Mouse (Mus musculus) lung, postnatal 14 days (tissue): ENCODE data around the gene Scube3.
"Not testable (repeated sequence)": the region's sequence is repeated elsewhere in the genome, so short reads cannot be mapped to it uniquely, and the experiment has no call there.

Experiments used
- DNase-seq: peaks from one replicate; pipeline ENCODE4 v3.0.0; 2021

The Scube3 gene

DNA sequence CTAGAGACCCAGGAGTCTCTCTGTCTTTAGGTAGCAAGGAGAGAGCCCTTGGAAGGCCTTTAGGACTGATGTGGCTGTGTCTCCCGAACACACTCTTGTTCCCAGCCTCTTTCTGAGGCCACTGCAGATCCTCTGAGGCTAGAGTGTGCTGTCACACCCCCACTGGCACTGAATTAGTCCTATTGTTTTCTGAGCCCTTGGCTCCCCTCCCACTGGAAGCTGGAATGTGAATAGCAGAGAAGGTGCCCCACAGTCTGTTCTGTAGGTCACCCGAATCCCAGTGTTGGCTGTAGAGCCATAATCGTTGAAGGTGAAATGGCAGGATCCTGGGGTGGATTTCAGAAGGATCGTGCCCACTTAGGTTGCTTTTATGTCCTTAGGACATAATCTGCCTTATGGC is 38.4 kb downstream of the Scube3 start:
- DNase-seq: peak; percentile 27

DNA sequence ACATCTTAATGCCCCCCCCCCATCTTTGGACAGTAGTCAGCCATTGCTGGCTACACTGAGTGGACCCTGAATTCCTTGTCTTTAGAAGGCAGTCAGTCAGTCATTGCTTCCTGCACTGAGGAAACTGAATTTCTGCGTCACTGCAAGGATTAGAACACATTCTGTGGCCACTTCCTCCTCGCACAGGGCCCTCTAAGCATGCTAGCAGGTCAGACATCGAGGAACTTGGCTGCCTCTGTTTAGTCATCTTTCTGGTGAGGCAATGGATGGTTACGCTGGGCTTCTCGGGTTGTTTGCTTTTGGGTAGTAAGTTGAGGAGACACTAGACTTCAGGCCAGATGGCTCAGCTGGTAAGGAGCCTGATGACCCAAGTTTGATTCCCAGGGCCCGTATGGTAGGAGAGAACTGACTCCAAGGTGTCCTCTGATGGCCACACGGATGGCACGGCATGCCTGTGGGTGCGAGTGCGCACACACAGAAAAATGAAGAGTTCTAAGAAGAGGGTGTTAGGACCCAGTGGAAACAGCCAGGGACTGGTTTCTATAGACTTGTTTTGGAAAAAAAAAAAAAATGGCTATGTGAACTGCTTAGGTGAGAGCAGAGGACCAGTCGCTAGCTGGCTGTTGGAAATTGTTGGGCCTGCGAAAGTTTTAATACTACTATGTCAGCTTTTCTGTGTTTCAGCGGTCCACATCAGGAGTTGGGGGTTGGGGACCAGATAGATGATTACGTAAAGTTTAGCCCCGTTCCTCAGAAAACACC is 39.0 kb downstream of the Scube3 start:
- DNase-seq: no peak

DNA sequence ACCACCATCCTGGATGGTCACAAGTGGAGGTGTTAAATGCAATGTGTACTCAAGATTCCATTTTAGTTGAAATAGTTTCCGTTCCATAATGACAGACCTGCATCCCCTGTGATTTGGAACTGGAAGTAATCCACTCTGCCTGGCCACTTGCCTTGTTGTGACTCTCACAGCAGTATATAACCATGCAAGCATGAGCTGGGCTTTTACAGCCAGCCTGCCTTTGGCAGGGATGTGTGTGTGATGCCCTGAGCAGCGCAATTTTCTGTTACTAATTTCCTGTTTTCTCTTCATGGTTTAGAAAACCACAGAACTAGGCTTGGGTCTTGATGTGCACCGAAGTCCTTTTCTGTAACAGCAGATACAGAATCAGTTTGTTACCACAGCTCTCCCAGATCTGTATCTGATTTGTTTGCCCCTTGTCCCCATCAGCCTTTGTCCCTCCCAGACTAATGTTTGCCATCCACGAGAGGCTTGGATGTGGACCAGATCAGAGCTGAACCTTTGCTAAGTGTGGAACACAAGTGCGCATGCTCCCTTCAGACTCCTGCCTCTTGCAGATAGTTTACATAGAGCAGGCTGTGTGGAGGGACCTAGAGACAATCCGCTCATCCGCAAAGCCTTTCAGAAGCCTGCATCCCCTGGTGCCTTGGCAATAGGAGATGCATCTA is 43.2 kb downstream of the Scube3 start:
- DNase-seq: no peak

- no peak for DNase-seq
Measured at GRCm38 (mm10) chr17:28188313-28188712, 46.4 kb downstream of the Scube3 start.

DNA sequence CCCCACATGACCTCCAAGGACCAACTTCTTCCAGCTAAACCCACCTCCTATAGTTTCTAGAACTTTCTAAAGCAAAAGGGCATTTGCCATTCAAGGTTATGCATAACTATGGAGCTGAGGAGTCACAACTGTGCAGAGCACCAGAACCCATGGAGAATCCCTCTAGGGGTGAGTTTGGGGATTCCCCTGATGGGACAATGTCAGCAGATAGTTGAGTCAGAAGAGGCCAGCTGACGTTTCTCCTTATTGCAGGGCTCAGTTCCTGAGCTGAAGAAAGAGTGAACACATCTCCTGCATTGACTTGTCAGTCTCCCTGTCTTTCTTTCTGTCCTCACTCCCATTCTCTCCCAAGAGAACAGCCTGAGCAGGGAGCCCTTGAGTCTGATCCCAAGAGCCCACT is 50.8 kb downstream of the Scube3 start:
- no peak for DNase-seq

DNA sequence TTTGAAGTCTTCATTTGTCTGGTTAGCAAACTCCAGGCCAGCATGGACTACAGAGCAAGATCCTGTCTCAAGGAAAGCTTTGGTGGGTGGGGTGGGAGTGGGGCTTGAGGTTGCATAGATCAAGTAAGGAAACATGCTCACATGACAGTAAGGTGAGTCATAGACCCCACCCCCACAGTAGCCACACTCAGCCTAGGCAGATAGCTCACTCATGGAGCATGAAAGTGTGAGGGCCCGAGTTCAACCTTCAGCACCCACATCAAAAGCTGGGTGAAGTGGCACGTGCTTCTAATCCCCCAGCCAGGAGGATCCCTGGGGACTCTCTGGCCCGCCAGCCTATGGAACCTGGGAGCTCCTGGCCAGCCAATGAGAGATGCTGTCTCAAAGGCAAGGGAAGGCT is 51.6 kb downstream of the Scube3 start:
- no peak for DNase-seq

DNA sequence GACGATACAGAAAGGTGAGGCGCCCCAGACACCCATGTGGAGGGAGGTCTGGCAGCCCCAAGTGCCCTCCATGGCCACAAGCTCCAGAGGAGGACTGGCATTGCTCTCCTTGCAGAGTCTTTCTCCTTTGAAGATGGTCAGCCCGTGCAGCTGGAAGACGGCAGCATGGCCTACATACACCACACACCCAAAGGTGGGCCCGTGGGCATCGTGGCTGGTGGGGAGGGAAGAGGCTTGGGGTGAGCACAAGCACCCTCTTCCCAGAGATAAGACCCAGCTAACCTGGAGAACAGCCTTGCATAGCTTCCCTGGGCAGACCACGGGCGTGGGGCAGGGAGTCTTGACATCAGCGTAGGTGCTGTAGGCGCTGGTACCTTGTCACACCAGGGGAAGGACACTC is 53.1 kb downstream of the Scube3 start:
- no peak for DNase-seq

GRCm38 (mm10) chr17:28197646-28198045 is 55.7 kb downstream of the Scube3 start:
- DNase-seq: no peak

- DNase-seq: no peak
Measured at GRCm38 (mm10) chr17:28201982-28202381, 60.0 kb downstream of the Scube3 start.

DNA sequence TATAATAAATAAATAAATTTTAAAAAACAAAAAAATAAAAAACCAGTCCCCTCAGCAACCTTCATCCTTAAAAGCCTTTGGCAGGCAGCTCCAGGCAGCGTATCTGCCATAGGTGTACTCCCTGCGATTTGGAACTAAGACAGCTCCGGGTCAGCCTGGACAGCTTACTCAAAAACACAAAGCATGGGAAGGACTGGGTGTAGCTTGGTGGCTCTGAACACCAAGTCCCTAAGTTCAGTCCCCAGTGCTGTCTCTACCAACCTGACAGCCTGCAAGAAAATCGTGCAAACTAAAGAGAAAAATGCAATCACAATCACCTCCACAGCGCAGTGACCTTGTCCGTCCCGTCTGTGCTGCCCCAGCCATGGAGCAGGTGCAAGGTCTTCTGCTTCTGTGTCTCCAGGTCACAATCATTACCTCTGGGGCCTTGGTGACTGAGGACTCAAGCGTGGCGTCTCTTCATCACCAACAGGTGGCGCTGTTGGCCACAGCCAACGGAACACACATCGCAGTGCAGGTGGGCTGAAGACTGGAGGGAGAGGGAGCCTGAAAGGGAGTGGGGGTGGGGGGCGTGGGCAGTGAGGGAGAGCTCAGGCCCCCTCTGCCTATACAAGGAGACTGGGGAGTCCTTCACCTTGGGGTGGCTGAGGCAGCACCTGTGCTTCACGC is 62.2 kb downstream of the Scube3 start:
- DNase-seq: peak; percentile 59

- no peak for DNase-seq
Measured at GRCm38 (mm10) chr17:28205443-28205842, 63.5 kb downstream of the Scube3 start.

DNA sequence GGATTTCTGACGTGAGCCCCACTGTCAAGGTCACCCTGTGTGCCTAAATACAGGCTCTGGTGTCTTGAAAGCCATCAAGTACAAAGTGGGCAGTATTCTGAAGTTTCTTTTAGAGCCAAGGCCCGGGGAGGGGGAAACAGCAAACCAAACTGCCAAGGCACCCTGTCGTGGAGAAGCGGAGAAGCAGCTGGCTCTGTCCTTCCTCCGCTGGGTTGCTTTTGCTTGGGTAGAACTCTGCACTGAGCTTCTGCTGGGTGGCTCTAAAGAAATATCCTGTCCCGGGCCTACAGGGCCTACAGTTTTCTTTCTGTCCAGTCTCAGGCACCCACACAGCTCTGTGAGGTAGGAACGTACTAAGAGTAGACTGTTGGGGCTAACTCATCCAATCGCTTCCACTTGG is 65.2 kb downstream of the Scube3 start:
- no peak for DNase-seq

DNA sequence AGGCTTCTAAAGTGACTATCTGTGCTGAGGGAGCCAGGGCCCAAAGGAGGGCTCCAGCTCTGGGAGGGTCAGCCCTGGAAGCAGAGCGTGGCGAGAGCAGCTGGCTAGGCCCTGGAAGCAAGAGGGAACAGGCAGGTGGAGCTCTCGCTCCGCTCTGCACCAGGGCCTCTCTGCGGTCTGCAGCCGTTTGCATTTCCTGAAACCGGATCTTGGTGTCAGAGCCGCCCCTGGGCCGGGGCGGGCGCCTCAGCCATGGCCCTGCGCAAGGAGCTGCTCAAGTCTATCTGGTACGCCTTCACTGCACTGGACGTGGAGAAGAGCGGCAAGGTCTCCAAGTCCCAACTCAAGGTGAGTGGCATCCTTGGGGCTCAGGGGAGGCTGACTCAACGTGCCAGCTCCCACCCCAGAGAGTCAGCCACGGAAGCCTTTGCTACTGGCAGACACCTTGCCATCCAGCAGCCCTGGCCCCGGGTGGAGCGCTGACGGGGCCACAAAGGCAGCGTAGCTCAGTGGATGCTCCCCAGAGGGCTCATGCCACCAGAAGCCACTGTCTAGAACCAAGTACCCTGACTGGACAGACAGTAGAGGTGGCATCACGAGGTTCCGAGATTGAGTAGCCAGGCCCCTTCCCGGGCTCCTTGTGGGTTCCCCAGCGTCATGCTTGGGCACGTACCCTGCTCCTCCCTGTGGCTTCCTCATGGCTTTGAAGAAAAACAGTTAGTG is 65.8 kb downstream of the Scube3 start, which contains the start of gene Def6:
Gene Def6 (plus strand): TSS at position 188 of the 723 bp plus-strand sequence.
- peak; percentile 80 for DNase-seq

GRCm38 (mm10) chr17:28208314-28208612 is 66.3 kb downstream of the Scube3 start:
- DNase-seq: no peak

DNA sequence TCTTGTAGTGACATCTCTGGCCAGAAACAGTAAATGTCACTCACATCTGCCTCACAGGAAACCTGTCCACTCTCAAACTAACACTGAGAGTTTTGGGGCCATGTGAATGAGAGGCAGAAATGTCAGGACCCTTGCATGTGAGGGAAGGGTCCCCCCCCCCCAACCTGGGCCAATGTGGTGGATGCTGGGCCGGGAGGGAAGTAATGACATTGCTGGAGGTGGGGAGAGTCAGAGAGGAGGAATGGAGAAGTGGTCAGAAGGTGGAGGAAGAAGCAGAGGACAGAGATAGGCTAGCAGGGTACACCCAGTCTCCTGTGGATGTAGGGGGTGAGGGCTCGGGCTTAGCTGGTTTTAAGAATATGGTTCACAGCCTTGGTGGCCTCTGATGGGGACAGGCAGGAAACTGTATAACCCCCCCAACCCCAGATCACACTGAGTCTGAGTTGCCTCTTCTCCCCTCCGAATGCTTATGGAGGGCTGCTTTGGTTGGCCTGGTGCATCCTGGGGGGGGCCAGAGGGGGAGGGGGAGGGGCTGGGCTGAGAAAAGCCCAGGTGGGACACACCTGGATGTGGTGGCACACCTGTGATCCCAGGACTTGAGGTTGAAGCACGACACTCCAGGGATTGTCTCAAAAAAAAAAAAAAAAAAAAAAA is 67.6 kb downstream of the Scube3 start:
- DNase-seq: no peak

- no peak for DNase-seq
Measured at GRCm38 (mm10) chr17:28211921-28212341, 70.0 kb downstream of the Scube3 start.

- DNase-seq: no peak
Measured at GRCm38 (mm10) chr17:28212391-28212790, 70.5 kb downstream of the Scube3 start.

DNA sequence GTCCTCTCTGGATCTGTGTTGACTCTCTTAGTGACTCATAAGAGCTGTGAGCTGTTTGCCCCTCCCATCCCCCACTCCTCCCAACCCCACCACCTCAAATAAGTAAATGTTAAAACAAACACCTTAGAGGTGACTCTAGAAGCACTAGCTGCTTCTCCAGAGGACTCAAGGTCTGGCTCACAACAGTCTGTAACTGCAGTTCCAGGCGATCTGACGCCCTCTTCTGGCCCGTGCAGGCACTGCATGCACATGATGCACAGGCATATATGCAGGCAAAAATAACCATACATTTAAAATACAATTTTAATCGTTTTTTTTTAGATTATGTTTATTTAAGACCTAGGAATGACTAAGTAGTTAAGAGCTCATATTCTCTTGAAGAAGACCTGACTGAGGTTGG is 71.3 kb downstream of the Scube3 start:
- DNase-seq: no peak

- DNase-seq: no peak
Measured at GRCm38 (mm10) chr17:28216791-28217190, 74.8 kb downstream of the Scube3 start.

GRCm38 (mm10) chr17:28217721-28218649 is 76.0 kb downstream of the Scube3 start:
- peak; percentile 62 for DNase-seq

DNA sequence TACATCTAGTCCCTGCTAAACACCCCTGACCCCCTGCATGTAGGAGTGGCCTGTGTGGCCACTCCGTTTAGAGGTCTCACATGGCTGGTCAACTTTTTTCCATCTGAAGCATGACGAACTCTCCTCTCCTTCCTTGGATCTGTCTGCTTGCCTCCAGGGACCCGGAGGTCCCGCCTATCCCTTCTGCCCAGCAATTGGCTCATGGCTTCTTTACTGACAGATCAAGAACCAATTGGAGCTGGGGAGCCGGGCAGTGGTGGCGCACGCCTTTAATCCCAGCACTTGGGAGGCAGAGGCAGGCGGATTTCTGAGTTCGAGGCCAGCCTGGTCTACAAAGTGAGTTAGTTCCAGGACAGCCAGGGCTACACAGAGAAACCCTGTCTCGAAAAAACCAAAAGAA is 80.5 kb downstream of the Scube3 start:
- not testable (repeated sequence) for DNase-seq
